Comparison of ENCODE assay signal across 20 mouse cellular contexts in the genomic region with DNA sequence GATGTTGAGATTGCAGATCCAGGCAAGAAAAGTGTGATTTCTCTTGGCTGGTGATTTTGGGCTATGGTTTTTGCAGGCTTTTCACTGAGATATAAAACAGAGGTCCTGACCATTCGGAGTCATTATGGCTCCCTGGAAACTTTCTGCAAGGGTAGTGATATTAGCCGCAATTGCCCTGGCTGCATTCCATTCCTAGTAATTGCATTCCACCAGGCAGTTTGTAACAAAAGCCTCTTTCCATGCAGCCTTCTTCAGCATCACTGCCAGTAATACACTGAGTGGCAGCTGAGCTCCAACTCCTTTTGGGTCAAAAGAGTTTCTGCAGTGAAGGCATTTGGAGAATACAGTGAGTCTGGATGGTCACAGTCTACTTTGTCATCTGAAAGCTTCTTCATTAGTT.
A peak's percentile ranks its signal among the peaks of the same experiment; 100 is the strongest.
DNase-seq lines count a peak whose midpoint lies in the region; ATAC-seq lines count a peak whose summit lies in the region.
"Had no signal": no experiment of that assay in that cellular context is flagged by ENCODE, and none has a peak within 500 bp of the region (broad histone marks: within the 10 kb centered on the region; RNA-seq: fewer than 3 reads in every experiment).

No protein-coding gene starts in this region.

- no peaks in the 10 kb centered on the region for H3K9me3 ChIP-seq in forebrain, embryonic 12.5 days
- H3K9me3 ChIP-seq in forebrain, embryonic 16.5 days (ENCODE audit: control insufficient read depth, low read length): no peaks in the 10 kb centered on the region; the same call in 1 of the 2 replicates
- no peaks in the 10 kb centered on the region for H3K9me3 ChIP-seq in neural tube, embryonic 15.5 days (replicated peaks)
- no peaks in the 10 kb centered on the region for H3K9me3 ChIP-seq in midbrain, embryonic 11.5 days (ENCODE audit: control insufficient read depth, low read length)
- H3K9me3 ChIP-seq in hindbrain, embryonic 13.5 days: no peaks in the 10 kb centered on the region; the same call in 1 of the 2 replicates
- H3K9me3 ChIP-seq: liver, embryonic 15.5 days; midbrain, embryonic 12.5 days had no signal

- no peaks in the 10 kb centered on the region for H3K27me3 ChIP-seq in forebrain, embryonic 12.5 days
- no peaks in the 10 kb centered on the region for H3K27me3 ChIP-seq in forebrain, embryonic 16.5 days (replicated peaks; ENCODE audit: control insufficient read depth, insufficient read depth, low read length)
- H3K27me3 ChIP-seq in neural tube, embryonic 15.5 days (replicated peaks): no peaks in the 10 kb centered on the region
- no peaks in the 10 kb centered on the region for H3K27me3 ChIP-seq in midbrain, embryonic 11.5 days (ENCODE audit: control insufficient read depth, insufficient read depth, low read length)
- H3K27me3 ChIP-seq in hindbrain, embryonic 13.5 days: no peaks in the 10 kb centered on the region
- H3K27me3 ChIP-seq: liver, embryonic 15.5 days; midbrain, embryonic 12.5 days; Patski had no signal

- 15% methylated on average over 2 of the region's 2 CpGs for WGBS in forebrain, embryonic 12.5 days
- WGBS in forebrain, embryonic 16.5 days: 7% methylated on average over 2 of the region's 2 CpGs
- 19% methylated on average over 2 of the region's 2 CpGs for WGBS in neural tube, embryonic 15.5 days
- 66% methylated on average over 2 of the region's 2 CpGs for WGBS in midbrain, embryonic 11.5 days
- 31% methylated on average over 2 of the region's 2 CpGs for WGBS in hindbrain, embryonic 13.5 days

- H3K9ac ChIP-seq in forebrain, embryonic 12.5 days: no peak overlapping the region
- no peak overlapping the region for H3K9ac ChIP-seq in forebrain, embryonic 16.5 days (replicated peaks; ENCODE audit: low read depth, low read length)
- H3K9ac ChIP-seq in neural tube, embryonic 15.5 days (replicated peaks): no peak overlapping the region
- no peak overlapping the region for H3K9ac ChIP-seq in midbrain, embryonic 11.5 days (ENCODE audit: low read length)
- no peak overlapping the region for H3K9ac ChIP-seq in hindbrain, embryonic 13.5 days
- H3K9ac ChIP-seq: liver, embryonic 15.5 days; midbrain, embryonic 12.5 days had no signal

- no peak overlapping the region for H3K4me2 ChIP-seq in forebrain, embryonic 12.5 days
- no peak overlapping the region for H3K4me2 ChIP-seq in forebrain, embryonic 16.5 days (ENCODE audit: low read length)
- no peak overlapping the region for H3K4me2 ChIP-seq in neural tube, embryonic 15.5 days
- no peak overlapping the region for H3K4me2 ChIP-seq in midbrain, embryonic 11.5 days
- H3K4me2 ChIP-seq in hindbrain, embryonic 13.5 days: no peak overlapping the region
- H3K4me2 ChIP-seq: liver, embryonic 15.5 days; midbrain, embryonic 12.5 days had no signal

- no peak overlapping the region for H3K4me3 ChIP-seq in forebrain, embryonic 12.5 days (replicated peaks)
- H3K4me3 ChIP-seq in forebrain, embryonic 16.5 days (replicated peaks; ENCODE audit: low read length): no peak overlapping the region
- H3K4me3 ChIP-seq in neural tube, embryonic 15.5 days (replicated peaks): no peak overlapping the region
- no peak overlapping the region for H3K4me3 ChIP-seq in midbrain, embryonic 11.5 days (ENCODE audit: low read depth, low read length)
- H3K4me3 ChIP-seq in hindbrain, embryonic 13.5 days: no peak overlapping the region
- H3K4me3 ChIP-seq: heart, adult 2 months; liver, embryonic 15.5 days; midbrain, embryonic 12.5 days; myocyte had no signal

- H3K36me3 ChIP-seq in forebrain, embryonic 12.5 days (replicated peaks): no peaks in the 10 kb centered on the region
- no peaks in the 10 kb centered on the region for H3K36me3 ChIP-seq in forebrain, embryonic 16.5 days (ENCODE audit: control insufficient read depth, insufficient read depth)
- H3K36me3 ChIP-seq in neural tube, embryonic 15.5 days: no peaks in the 10 kb centered on the region
- no peaks in the 10 kb centered on the region for H3K36me3 ChIP-seq in midbrain, embryonic 11.5 days (ENCODE audit: control insufficient read depth, insufficient read depth, low read length)
- H3K36me3 ChIP-seq in hindbrain, embryonic 13.5 days: no peaks in the 10 kb centered on the region
- H3K36me3 ChIP-seq: liver, embryonic 15.5 days; midbrain, embryonic 12.5 days had no signal

- ATAC-seq in forebrain, embryonic 12.5 days (ENCODE audit: low FRiP score): no peak
- no peak for ATAC-seq in forebrain, embryonic 16.5 days
- ATAC-seq in neural tube, embryonic 15.5 days (ENCODE audit: low FRiP score): no peak
- ATAC-seq in midbrain, embryonic 11.5 days (ENCODE audit: low FRiP score): no peak
- ATAC-seq in hindbrain, embryonic 13.5 days (ENCODE audit: low FRiP score): no peak
- ATAC-seq: hindbrain, embryonic 16.5 days; Patski had no signal

- no peak for DNase-seq in neural tube, embryonic 10.5 days (ENCODE audit: extremely low spot score, low spot score)
- peak; percentile 9 to 34 for DNase-seq in kidney, postnatal 25 days
- DNase-seq in midbrain, embryonic 11.5 days (ENCODE audit: low spot score, missing footprints): no peak
- DNase-seq: cerebellum, adult 11 months; cerebellum, postnatal 36 days; heart, adult 2 months; heart, postnatal 10 days; layer of hippocampus, postnatal 36 days; lung, postnatal 36 days; right cerebral cortex, postnatal 14 days; thymus, postnatal 25 days had no signal

- peaks cover 16% of the 10 kb centered on the region for H3K4me1 ChIP-seq in forebrain, embryonic 12.5 days
- no peaks in the 10 kb centered on the region; the same call in 1 of the 2 replicates for H3K4me1 ChIP-seq in forebrain, embryonic 16.5 days (replicated peaks; ENCODE audit: control insufficient read depth, insufficient read depth, low read length)
- peaks cover 4% of the 10 kb centered on the region for H3K4me1 ChIP-seq in neural tube, embryonic 15.5 days
- no peaks in the 10 kb centered on the region for H3K4me1 ChIP-seq in midbrain, embryonic 11.5 days (ENCODE audit: control insufficient read depth, insufficient read depth, low read length)
- H3K4me1 ChIP-seq in hindbrain, embryonic 13.5 days (replicated peaks): peaks cover 4% of the 10 kb centered on the region; the same call in 1 of the 2 replicates
- H3K4me1 ChIP-seq: liver, embryonic 15.5 days had no signal

- peak overlapping the region; percentile 53 for H3K27ac ChIP-seq in forebrain, embryonic 12.5 days
- no peak overlapping the region for H3K27ac ChIP-seq in forebrain, embryonic 16.5 days (ENCODE audit: low read length)
- H3K27ac ChIP-seq in neural tube, embryonic 15.5 days (replicated peaks): peak overlapping the region; percentile 33; the same call in 1 of the 2 replicates
- no peak overlapping the region for H3K27ac ChIP-seq in midbrain, embryonic 11.5 days (ENCODE audit: low read depth, low read length)
- H3K27ac ChIP-seq in hindbrain, embryonic 13.5 days: no peak overlapping the region
- H3K27ac ChIP-seq: heart, adult 2 months; liver, embryonic 15.5 days; midbrain, embryonic 12.5 days had no signal

Comparison
In these comparisons a context has a peak if more than half of its experiments do, and no peak if none do; other contexts are left out.
1. H3K27ac ChIP-seq: peak in forebrain, embryonic 12.5 days (single experiment) and neural tube, embryonic 15.5 days (single experiment); none in forebrain, embryonic 16.5 days (single experiment), midbrain, embryonic 11.5 days (single experiment) and hindbrain, embryonic 13.5 days (single experiment).
2. DNase-seq: peak in kidney, postnatal 25 days (2 of 2); none in neural tube, embryonic 10.5 days (single experiment) and midbrain, embryonic 11.5 days (single experiment).